Mouse (Mus musculus) C2C12 (cell line): Measurements from ENCODE around the gene Kin. TPM values are rescaled to one million over a fixed set of nuclear protein-coding genes. Genes with fewer than 3 reads are reported as not detected.

ENCODE experiments used
- H3K27me3 ChIP-seq: one replicate; pipeline ENCODE4 v1.6.1; 2011; ENCODE audit not compliant: control insufficient read depth, insufficient read depth, insufficient read length
- H3K36me3 ChIP-seq: one replicate; pipeline ENCODE4 v1.6.1; 2011; ENCODE audit not compliant: control insufficient read depth, insufficient read depth
- H3K4me3 ChIP-seq: one replicate; pipeline ENCODE4 v1.5.1; 2011; ENCODE audit warnings: mild to moderate bottlenecking, control low read depth; ENCODE audit not compliant: poor library complexity, insufficient read depth, severe bottlenecking
- H3K79me2 ChIP-seq: one replicate; pipeline ENCODE4 v1.6.1; 2011; ENCODE audit not compliant: control insufficient read depth, insufficient read depth
- H3K79me3 ChIP-seq: one replicate; pipeline ENCODE4 v1.6.1; 2011; ENCODE audit warnings: low read depth, control low read depth
- H3ac ChIP-seq: one replicate; pipeline ENCODE3; 2011; ENCODE audit warnings: low read depth; ENCODE audit not compliant: control insufficient read depth, insufficient read length
- CEBPB ChIP-seq: IDR thresholded peaks from one replicate; pipeline ENCODE4 v1.6.1; 2011; ENCODE audit warnings: low read depth, mild to moderate bottlenecking, control low read depth, moderate library complexity
- CTCF ChIP-seq: IDR thresholded peaks from one replicate; pipeline ENCODE4 v1.5.1; 2011; ENCODE audit not compliant: control insufficient read depth, insufficient read depth, insufficient read length
- FOSL1 ChIP-seq: IDR thresholded peaks from one replicate; pipeline ENCODE4 v1.8.0; 2011; ENCODE audit warnings: mild to moderate bottlenecking, low read length; ENCODE audit not compliant: poor library complexity, insufficient read depth, severe bottlenecking
- MAX ChIP-seq: IDR thresholded peaks from one replicate; pipeline ENCODE4 v1.6.1; 2011; ENCODE audit warnings: mild to moderate bottlenecking, control low read depth
- MYOD1 ChIP-seq: IDR thresholded peaks from one replicate; pipeline ENCODE4 v1.6.1; 2011; ENCODE audit warnings: low read depth; ENCODE audit not compliant: control insufficient read depth, insufficient read length
- MYOG ChIP-seq: IDR thresholded peaks from one replicate; pipeline ENCODE4 v1.6.1; 2011; ENCODE audit not compliant: control insufficient read depth, insufficient read length; ENCODE audit errors: extremely low read depth
- USF1 ChIP-seq: IDR thresholded peaks from one replicate; pipeline ENCODE4 v1.6.1; 2011; ENCODE audit warnings: low read depth, mild to moderate bottlenecking, control low read depth, moderate library complexity
- polyA plus RNA-seq: library from polyadenylated mRNA; unstranded; fragments of >200 nt; fragmentation: generic; extraction: Trizol; gene quantifications from one replicate; pipeline ENCODE4 v1.2.1, GENCODE M21; 2012; ENCODE audit warnings: missing spikeins

The Kin gene
- polyA plus RNA-seq, 1 experiment, result 7.5 TPM

GRCm38 (mm10) chr2:10049456-10049855 is 30.9 kb upstream of the Kin start:
- Histone ChIP-seq H3K4me3 (peak overlapping the region; percentile 95), H3K79me2 (peaks cover 46% of the 10 kb centered on the region), H3K27me3 (no peaks in the 10 kb centered on the region), H3K36me3 (peaks cover 13% of the 10 kb centered on the region), H3K79me3 (peaks cover 26% of the 10 kb centered on the region), H3ac (no peak overlapping the region)
- TF ChIP-seq MYOG (no peak), CEBPB (peak; percentile 8)

- Histone ChIP-seq H3K27me3 (no peaks in the 10 kb centered on the region), H3K36me3 (peaks cover 27% of the 10 kb centered on the region), H3K79me2 (peaks cover 32% of the 10 kb centered on the region), H3K79me3 (peaks cover 17% of the 10 kb centered on the region), H3ac (no peak overlapping the region), H3K4me3 (no peak overlapping the region)
- no peak for TF ChIP-seq MYOD1
- TF ChIP-seq USF1, result no peak
- TF ChIP-seq MAX, result no peak
- no peak for TF ChIP-seq CEBPB
- no peak for TF ChIP-seq FOSL1
- TF ChIP-seq MYOG, result no peak
- TF ChIP-seq CTCF, result no peak
Observed at GRCm38 (mm10) chr2:10050878-10051277, 29.5 kb upstream of the Kin start.

DNA sequence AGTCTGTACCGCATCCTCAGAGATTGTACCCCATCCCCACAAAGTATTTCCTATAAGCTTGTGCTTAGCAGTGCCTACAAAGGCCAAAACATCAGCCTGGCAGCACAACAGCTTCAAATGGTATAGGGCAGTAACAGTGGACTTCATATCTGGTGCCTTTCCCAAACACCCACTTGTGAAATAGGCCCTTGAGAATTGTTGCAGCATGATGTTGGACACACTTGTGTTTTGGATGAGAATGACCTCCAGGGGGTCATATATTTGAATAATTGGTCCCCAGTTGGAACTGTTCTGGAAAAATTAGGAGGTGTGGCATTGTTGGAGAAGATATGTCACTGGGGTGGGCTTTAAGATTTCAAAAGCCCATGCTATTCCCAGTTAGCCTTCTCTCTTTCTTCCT is 28.4 kb upstream of the Kin start:
- H3ac ChIP-seq, result no peak overlapping the region
- peaks cover 6% of the 10 kb centered on the region for H3K79me3 ChIP-seq
- H3K36me3 ChIP-seq, result peaks cover 38% of the 10 kb centered on the region
- TF ChIP-seq CTCF (no peak), MAX (no peak)
- no peaks in the 10 kb centered on the region for H3K27me3 ChIP-seq
- H3K79me2 ChIP-seq, result peaks cover 21% of the 10 kb centered on the region
- no peak overlapping the region for H3K4me3 ChIP-seq

DNA sequence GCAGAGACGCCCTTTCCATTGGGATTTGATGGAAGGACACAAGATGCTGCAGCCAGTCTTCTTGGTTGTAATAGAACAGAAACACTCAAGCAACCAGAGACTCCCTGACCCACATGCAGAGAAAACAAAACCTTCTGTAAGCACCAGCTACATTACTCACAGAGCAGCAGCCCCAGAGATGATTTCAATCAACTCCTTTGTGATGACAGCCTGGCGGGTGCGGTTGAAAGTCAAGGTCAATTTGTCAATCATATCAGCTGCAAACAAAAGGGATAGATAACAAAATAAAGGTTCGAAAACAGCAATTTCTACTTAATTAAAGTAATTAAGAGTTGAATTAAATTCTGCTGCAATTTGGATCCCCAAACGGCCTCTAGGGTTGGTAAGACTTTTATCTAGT is 21.6 kb upstream of the Kin start:
- TF ChIP-seq MAX (no peak), CEBPB (no peak), CTCF (no peak), MYOD1 (no peak), USF1 (no peak), FOSL1 (no peak), MYOG (no peak)
- no peaks in the 10 kb centered on the region for H3K79me3 ChIP-seq
- no peaks in the 10 kb centered on the region for H3K27me3 ChIP-seq
- H3K79me2 ChIP-seq, result no peaks in the 10 kb centered on the region
- H3ac ChIP-seq, result no peak overlapping the region
- peaks cover 97% of the 10 kb centered on the region for H3K36me3 ChIP-seq
- H3K4me3 ChIP-seq, result no peak overlapping the region

DNA sequence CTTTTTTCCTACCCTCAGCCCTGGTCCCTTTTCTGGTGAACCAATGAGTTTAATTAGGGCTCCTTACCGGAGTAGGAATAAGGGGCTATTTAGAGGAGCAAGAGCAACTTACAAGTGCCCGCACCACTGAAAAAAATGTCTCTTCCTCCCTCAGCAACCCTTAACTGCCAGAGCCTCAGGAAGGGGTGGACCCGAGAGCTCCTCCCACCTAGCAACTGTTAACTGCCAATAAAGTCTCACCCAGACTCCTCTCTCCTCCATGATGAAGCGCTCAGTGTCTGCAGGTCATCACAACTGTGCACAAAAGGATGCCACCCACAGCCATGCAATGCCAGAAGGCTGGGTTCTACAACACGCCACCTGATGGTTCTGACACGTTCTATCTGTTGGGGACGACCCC is 8.6 kb upstream of the Kin start:
- H3K79me3 ChIP-seq, result peaks cover 92% of the 10 kb centered on the region
- no peak overlapping the region for H3K4me3 ChIP-seq
- H3K79me2 ChIP-seq, result peaks cover 100% of the 10 kb centered on the region
- peaks cover 71% of the 10 kb centered on the region for H3K36me3 ChIP-seq
- no peaks in the 10 kb centered on the region for H3K27me3 ChIP-seq
- no peak overlapping the region for H3ac ChIP-seq
- TF ChIP-seq MYOD1 (no peak), CEBPB (no peak), USF1 (no peak), CTCF (no peak)

GRCm38 (mm10) chr2:10074470-10074869 is 5.9 kb upstream of the Kin start:
- no peak for TF ChIP-seq MAX
- TF ChIP-seq MYOG, result no peak
- no peak for TF ChIP-seq CEBPB
- no peak for TF ChIP-seq MYOD1
- no peak for TF ChIP-seq USF1
- no peak for TF ChIP-seq FOSL1
- no peak for TF ChIP-seq CTCF
- H3K27me3 ChIP-seq, result no peaks in the 10 kb centered on the region
- peaks cover 46% of the 10 kb centered on the region for H3K36me3 ChIP-seq
- peaks cover 97% of the 10 kb centered on the region for H3K79me3 ChIP-seq
- peaks cover 100% of the 10 kb centered on the region for H3K79me2 ChIP-seq
- H3K4me3 ChIP-seq, result no peak overlapping the region
- H3ac ChIP-seq, result no peak overlapping the region

- H3K79me2 ChIP-seq, result peaks cover 100% of the 10 kb centered on the region
- H3K79me3 ChIP-seq, result peaks cover 94% of the 10 kb centered on the region
- H3ac ChIP-seq, result no peak overlapping the region
- no peaks in the 10 kb centered on the region for H3K27me3 ChIP-seq
- peaks cover 31% of the 10 kb centered on the region for H3K36me3 ChIP-seq
- H3K4me3 ChIP-seq, result no peak overlapping the region
- TF ChIP-seq CTCF (no peak), MAX (peak; percentile 94)
Observed at GRCm38 (mm10) chr2:10076675-10077074, 3.7 kb upstream of the Kin start.
